Mouse (Mus musculus) forebrain, embryonic 16.5 days (tissue): ENCODE data around the gene Aif1. TPM values are rescaled to one million over a fixed set of nuclear protein-coding genes. Genes with fewer than 3 reads are reported as not detected.
"Not testable (repeated sequence)": the region's sequence is repeated elsewhere in the genome, so short reads cannot be mapped to it uniquely, and the experiment has no call there.

Source experiments
- ATAC-seq: fragments of 200-750 bp; cut with Nextera tagmentation; 2 replicates; pipeline ENCODE4 v1.8.0; 2017; ENCODE audit warnings: mild to moderate bottlenecking, moderate library complexity
- H3K27ac ChIP-seq: fragments of 300-500 bp; sonication (generic); 2 replicates; pipeline ENCODE4 v1.5.1; 2014; ENCODE audit warnings: low read length, control low read depth
- H3K27me3 ChIP-seq: fragments of 300-500 bp; sonication (generic); replicated peaks from 2 replicates; pipeline ENCODE4 v1.6.1; 2014; ENCODE audit warnings: low read length; ENCODE audit not compliant: control insufficient read depth, insufficient read depth
- H3K36me3 ChIP-seq: fragments of 300-500 bp; sonication (generic); 2 replicates; pipeline ENCODE4 v1.6.1; 2014; ENCODE audit not compliant: control insufficient read depth, insufficient read depth
- H3K4me1 ChIP-seq: fragments of 300-500 bp; sonication (generic); replicated peaks from 2 replicates; pipeline ENCODE4 v1.6.1; 2014; ENCODE audit warnings: low read length; ENCODE audit not compliant: control insufficient read depth, insufficient read depth
- H3K4me2 ChIP-seq: fragments of 300-500 bp; sonication (generic); 2 replicates; pipeline ENCODE4 v1.6.1; 2014; ENCODE audit warnings: mild to moderate bottlenecking, low read length, control low read depth
- H3K4me3 ChIP-seq: fragments of 300-500 bp; sonication (generic); replicated peaks from 2 replicates; pipeline ENCODE4 v1.5.1; 2014; ENCODE audit warnings: mild to moderate bottlenecking, low read length, control low read depth
- H3K9ac ChIP-seq: fragments of 300-500 bp; sonication (generic); replicated peaks from 2 replicates; pipeline ENCODE4 v1.6.1; 2014; ENCODE audit warnings: low read depth, low read length, control low read depth
- H3K9me3 ChIP-seq: fragments of 300-500 bp; sonication (generic); 2 replicates; pipeline ENCODE4 v1.6.1; 2016; ENCODE audit warnings: low read length; ENCODE audit not compliant: control insufficient read depth
- WGBS: fragments of 180-500 bp; shearing (Covaris S2); extraction: QIAGEN DNeasy Blood & Tissue Kit; methylation state at CpG from one replicate; pipeline ENCODE4 v1.1.7; 2014; 5-methylcytosine and 5-hydroxymethylcytosine counted together
- polyA plus RNA-seq: library from polyadenylated mRNA; unstranded; fragments of >200 nt; fragmentation: Nextera tagmentation; extraction: Ambion mirVana; gene quantifications from 2 replicates; pipeline ENCODE4 v1.2.1, GENCODE M21; 2015

Aif1 gene
- polyA plus RNA-seq, 1 experiment from 2014 or later: 5.9 TPM

GRCm38 (mm10) chr17:35127017-35127416 is 48.9 kb downstream of the Aif1 start:
- peak overlapping the region; percentile 75 for H3K4me2 ChIP-seq
- H3K27me3 ChIP-seq: no peaks in the 10 kb centered on the region
- peaks cover 5% of the 10 kb centered on the region; the same call in 1 of the 2 replicates for H3K36me3 ChIP-seq
- H3K27ac ChIP-seq: no peak overlapping the region
- 78% methylated on average over 13 of the region's 13 CpGs for WGBS
- 0 out of 2 replicates have a peak overlapping the region, but pooled peaks have one; percentile 83 for H3K9ac ChIP-seq
- peaks cover 30% of the 10 kb centered on the region for H3K4me1 ChIP-seq
- H3K9me3 ChIP-seq: no peaks in the 10 kb centered on the region
- peak overlapping the region; percentile 73 for H3K4me3 ChIP-seq
- ATAC-seq: no peak

- ATAC-seq: peak; percentile 32
- WGBS: under 1% methylated on average over 36 of the region's 36 CpGs
- H3K4me3 ChIP-seq: peak within 1 kb of the TSS; percentile 73
These were observed 49.7 kb downstream of the Aif1 start, which contains the start of gene D17H6S53E for GRCm38 (mm10) chr17:35126206-35126611. Gene D17H6S53E, plus strand, starts transcription at chr17:35126373.

GRCm38 (mm10) chr17:35125578-35125977 is 50.3 kb downstream of the Aif1 start:
- Histone ChIP-seq H3K4me3 (peak overlapping the region; percentile 73), H3K36me3 (peaks cover 5% of the 10 kb centered on the region; the same call in 1 of the 2 replicates), H3K4me2 (peak overlapping the region; percentile 75), H3K27me3 (no peaks in the 10 kb centered on the region), H3K9me3 (no peaks in the 10 kb centered on the region), H3K27ac (no peak overlapping the region), H3K4me1 (peaks cover 31% of the 10 kb centered on the region), H3K9ac (peak overlapping the region; percentile 83)
- no peak for ATAC-seq
- 36% methylated on average over 6 of the region's 6 CpGs for WGBS

More at GRCm38 (mm10) chr17:35126206-35126611, 49.7 kb downstream of the Aif1 start, which contains the start of gene D17H6S53E:
- H3K27ac ChIP-seq: peak within 1 kb of the TSS; percentile 67
- H3K36me3 ChIP-seq: peaks cover 5% of the 10 kb centered on the region; the same call in 1 of the 2 replicates
- peaks cover 30% of the 10 kb centered on the region for H3K4me1 ChIP-seq
- H3K27me3 ChIP-seq: no peaks in the 10 kb centered on the region
- H3K4me2 ChIP-seq: peak within 1 kb of the TSS; percentile 75
- peak within 1 kb of the TSS; percentile 83 for H3K9ac ChIP-seq
- no peaks in the 10 kb centered on the region for H3K9me3 ChIP-seq

- no peak overlapping the region for H3K4me2 ChIP-seq
- H3K4me3 ChIP-seq: no peak overlapping the region
- ATAC-seq: no peak
- H3K27me3 ChIP-seq: no peaks in the 10 kb centered on the region
- peaks cover 5% of the 10 kb centered on the region; the same call in 1 of the 2 replicates for H3K36me3 ChIP-seq
- H3K4me1 ChIP-seq: peaks cover 36% of the 10 kb centered on the region
- WGBS: 100% methylated on average over 1 of the region's 1 CpGs
- H3K9me3 ChIP-seq: no peaks in the 10 kb centered on the region
- no peak overlapping the region for H3K9ac ChIP-seq
- H3K27ac ChIP-seq: no peak overlapping the region
These were observed 50.8 kb downstream of the Aif1 start for GRCm38 (mm10) chr17:35125081-35125480.

- H3K4me1 ChIP-seq: peaks cover 42% of the 10 kb centered on the region
- not testable (repeated sequence) for H3K36me3 ChIP-seq, H3K27me3 ChIP-seq, H3K9ac ChIP-seq, H3K27ac ChIP-seq, H3K4me2 ChIP-seq, ATAC-seq, H3K4me3 ChIP-seq, H3K9me3 ChIP-seq
- 93% methylated on average over 12 of the region's 12 CpGs for WGBS
These were observed 51.5 kb downstream of the Aif1 start for GRCm38 (mm10) chr17:35124261-35124896.

- H3K36me3 ChIP-seq, H3K4me2 ChIP-seq, H3K9me3 ChIP-seq, ATAC-seq, H3K4me3 ChIP-seq, H3K27ac ChIP-seq, H3K27me3 ChIP-seq, H3K9ac ChIP-seq: not testable (repeated sequence)
- H3K4me1 ChIP-seq: peaks cover 42% of the 10 kb centered on the region
- 94% methylated on average over 9 of the region's 9 CpGs for whole genome bisulfite sequencing
These were observed 52.6 kb downstream of the Aif1 start for GRCm38 (mm10) chr17:35123287-35123686.

- H3K9ac ChIP-seq: peak within 1 kb of the TSS; percentile 80
- peaks cover 14% of the 10 kb centered on the region for H3K36me3 ChIP-seq
- ATAC-seq: peak; percentile 5; the same call in 1 of the 2 replicates
- peak within 1 kb of the TSS; percentile 93 for H3K27ac ChIP-seq
- H3K27me3 ChIP-seq: no peaks in the 10 kb centered on the region
- peak within 1 kb of the TSS; percentile 95 for H3K4me2 ChIP-seq
- H3K4me1 ChIP-seq: peaks cover 32% of the 10 kb centered on the region
- WGBS: 0% methylated on average over 19 of the region's 19 CpGs
- no peaks in the 10 kb centered on the region for H3K9me3 ChIP-seq
- peak within 1 kb of the TSS; percentile 62 for H3K4me3 ChIP-seq
These were observed 54.0 kb downstream of the Aif1 start, which contains the start of gene Csnk2b for GRCm38 (mm10) chr17:35121871-35122303. Gene Csnk2b, minus strand, starts transcription at chr17:35122053.

- Histone ChIP-seq H3K4me3 (peak within 1 kb of the TSS; percentile 62), H3K9me3 (no peaks in the 10 kb centered on the region), H3K4me2 (peak within 1 kb of the TSS; percentile 95), H3K4me1 (peaks cover 26% of the 10 kb centered on the region), H3K9ac (peak within 1 kb of the TSS; percentile 80), H3K27ac (peak within 1 kb of the TSS; percentile 93), H3K27me3 (no peaks in the 10 kb centered on the region), H3K36me3 (peaks cover 17% of the 10 kb centered on the region)
- peak; percentile 97 for ATAC-seq
- WGBS: 0% methylated on average over 50 of the region's 50 CpGs
These were observed 54.6 kb downstream of the Aif1 start, which contains the start of gene Gpank1 for GRCm38 (mm10) chr17:35121143-35121799. Gene Gpank1, plus strand, starts transcription at chr17:35121455.
